Mouse (Mus musculus): ENCODE measurements around the gene Fgd5.

DNA sequence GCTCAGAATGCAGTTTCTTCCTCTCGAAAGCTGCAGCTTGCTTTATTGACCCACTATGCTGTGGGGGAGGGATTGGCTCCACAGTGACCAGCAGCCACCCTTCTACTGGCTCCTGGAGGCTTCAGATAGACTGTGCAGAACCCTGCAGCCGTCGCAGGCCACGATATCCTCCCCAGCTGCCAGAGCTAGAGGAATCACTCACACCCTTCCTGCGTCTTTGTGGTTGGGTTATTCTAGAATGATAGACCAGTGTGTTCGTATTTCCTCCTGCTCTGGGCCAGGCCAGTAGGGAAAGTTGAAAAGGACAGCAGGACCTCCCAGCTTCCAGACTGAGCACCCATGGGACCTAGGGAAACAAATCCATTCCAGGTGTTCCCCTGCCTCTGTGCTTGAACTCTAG, 39.7 kb downstream of the Fgd5 start:
- no peak for TF ChIP-seq CTCF (IDR thresholded peaks at IDR 0.05; ENCODE audit: low read depth)
- no peak for TF ChIP-seq EP300 (IDR thresholded peaks at IDR 0.05; ENCODE audit: low read depth)

Data from liver, embryonic 14.5 days (tissue).